Mouse (Mus musculus): ENCODE results near the gene 4930563M21Rik. TPM values are rescaled to one million over a fixed set of nuclear protein-coding genes. Genes with fewer than 3 reads are reported as not detected.
"Not testable (repeated sequence)": the region's sequence is repeated elsewhere in the genome, so short reads cannot be mapped to it uniquely, and the experiment has no call there.

Gene 4930563M21Rik
- polyA plus RNA-seq (2015; fragmentation: Nextera tagmentation; extraction: Ambion mirVana), result not detected in 2 replicates

DNA sequence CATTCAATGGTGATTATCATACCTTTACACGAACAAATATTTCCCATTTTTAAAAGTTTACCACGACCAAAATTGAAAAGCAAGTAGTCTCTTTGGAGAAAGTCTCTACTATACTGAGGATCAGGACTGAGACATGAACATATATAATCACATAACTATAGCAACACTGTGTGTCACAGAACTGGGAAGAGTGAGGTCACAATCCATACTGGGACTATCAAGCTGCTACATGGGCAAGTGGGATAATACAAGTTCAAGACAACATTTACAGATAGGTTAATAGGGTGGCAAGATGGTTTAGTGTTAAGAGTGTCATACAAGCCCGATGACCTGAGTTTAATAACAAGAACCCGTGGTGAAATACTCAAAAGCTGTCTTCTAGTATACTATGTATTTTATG lies at the start of gene 4930563M21Rik:
Gene 4930563M21Rik, minus strand, starts transcription at position 101 of the 400 bp plus-strand sequence.
- no peaks in the 10 kb centered on the region for H3K4me1 ChIP-seq
- H3K9me3 ChIP-seq, result no peaks in the 10 kb centered on the region
- H3K27me3 ChIP-seq, result no peaks in the 10 kb centered on the region
- 80% methylated on average over 4 of the region's 4 CpGs for WGBS
- no peak within 1 kb of the TSS for H3K4me3 ChIP-seq
- no peak within 1 kb of the TSS for H3K9ac ChIP-seq (replicated peaks)
- H3K36me3 ChIP-seq, result no peaks in the 10 kb centered on the region
- H3K4me2 ChIP-seq (replicated peaks), result no peak within 1 kb of the TSS
- H3K27ac ChIP-seq (replicated peaks), result no peak within 1 kb of the TSS
- ATAC-seq (replicated peaks), result no peak

- Histone ChIP-seq H3K9ac (replicated peaks) (no peak overlapping the region), H3K4me3 (no peak overlapping the region), H3K4me2 (replicated peaks) (no peak overlapping the region), H3K4me1 (no peaks in the 10 kb centered on the region), H3K27ac (replicated peaks) (no peak overlapping the region), H3K9me3 (no peaks in the 10 kb centered on the region), H3K27me3 (no peaks in the 10 kb centered on the region), H3K36me3 (peaks cover 71% of the 10 kb centered on the region)
- WGBS, result 94% methylated on average over 6 of the region's 6 CpGs
- no peak for ATAC-seq (replicated peaks)
Measured at GRCm38 (mm10) chr9:56056147-56056546, 45.8 kb upstream of the 4930563M21Rik start.

DNA sequence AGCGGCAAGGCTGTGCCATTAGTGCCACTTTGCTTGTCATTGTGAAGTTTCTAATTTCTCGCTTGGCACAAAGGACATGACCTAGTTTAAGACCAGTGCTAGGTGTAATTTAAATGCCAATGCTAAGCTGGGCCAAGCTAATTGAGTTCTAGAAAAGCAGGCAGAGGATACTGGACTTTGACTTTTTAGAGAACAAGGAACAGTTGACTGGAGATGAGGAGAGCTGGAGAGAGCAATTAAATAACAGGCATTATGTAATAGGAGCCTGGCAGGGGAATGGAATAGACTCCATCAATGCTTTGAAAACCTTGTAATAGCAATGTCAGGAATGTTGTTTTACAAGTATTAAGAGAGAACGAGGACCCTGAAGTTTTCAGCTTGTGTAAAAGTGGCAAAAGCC lies 43.4 kb upstream of the 4930563M21Rik start:
- Histone ChIP-seq H3K4me1 (peaks cover 3% of the 10 kb centered on the region; the same call in 1 of the 2 replicates), H3K9me3 (no peaks in the 10 kb centered on the region), H3K36me3 (peaks cover 55% of the 10 kb centered on the region), H3K4me2 (replicated peaks) (no peak overlapping the region), H3K9ac (replicated peaks) (no peak overlapping the region), H3K27ac (replicated peaks) (no peak overlapping the region), H3K4me3 (no peak overlapping the region), H3K27me3 (no peaks in the 10 kb centered on the region)
- ATAC-seq (replicated peaks), result no peak
- WGBS, result 45% methylated on average over 3 of the region's 3 CpGs

- H3K27ac ChIP-seq (replicated peaks), result peak overlapping the region; percentile 96
- no peaks in the 10 kb centered on the region for H3K27me3 ChIP-seq
- peak; percentile 79 for ATAC-seq (replicated peaks)
- peak overlapping the region; percentile 98 for H3K9ac ChIP-seq (replicated peaks)
- H3K4me1 ChIP-seq, result peaks cover 19% of the 10 kb centered on the region
- WGBS, result 0% methylated on average over 16 of the region's 16 CpGs
- peak overlapping the region; percentile 59 for H3K4me2 ChIP-seq (replicated peaks)
- H3K4me3 ChIP-seq, result peak overlapping the region; percentile 91
- peaks cover 22% of the 10 kb centered on the region for H3K36me3 ChIP-seq
- no peaks in the 10 kb centered on the region for H3K9me3 ChIP-seq
Measured at GRCm38 (mm10) chr9:56042181-56042621, 31.9 kb upstream of the 4930563M21Rik start.

- H3K9ac ChIP-seq (replicated peaks), result peak within 1 kb of the TSS; percentile 98
- ATAC-seq (replicated peaks), result peak; percentile 99
- under 1% methylated on average over 48 of the region's 49 CpGs for WGBS
- peaks cover 19% of the 10 kb centered on the region for H3K4me1 ChIP-seq
- H3K9me3 ChIP-seq, result no peaks in the 10 kb centered on the region
- no peaks in the 10 kb centered on the region for H3K27me3 ChIP-seq
- peak within 1 kb of the TSS; percentile 91 for H3K4me3 ChIP-seq
- peak within 1 kb of the TSS; percentile 59 for H3K4me2 ChIP-seq (replicated peaks)
- peaks cover 22% of the 10 kb centered on the region for H3K36me3 ChIP-seq
- H3K27ac ChIP-seq (replicated peaks), result peak within 1 kb of the TSS; percentile 96
Measured at GRCm38 (mm10) chr9:56041372-56042180, 31.2 kb upstream of the 4930563M21Rik start, which contains the start of gene Rcn2. Gene Rcn2, plus strand, starts transcription at chr9:56041845.

GRCm38 (mm10) chr9:56032219-56032618 lies 21.9 kb upstream of the 4930563M21Rik start:
- H3K27ac ChIP-seq (replicated peaks), result no peak overlapping the region
- H3K36me3 ChIP-seq, result no peaks in the 10 kb centered on the region
- H3K27me3 ChIP-seq, result no peaks in the 10 kb centered on the region
- WGBS, result 69% methylated on average over 3 of the region's 3 CpGs
- no peaks in the 10 kb centered on the region for H3K4me1 ChIP-seq
- H3K9ac ChIP-seq (replicated peaks), result no peak overlapping the region
- no peaks in the 10 kb centered on the region for H3K9me3 ChIP-seq
- no peak overlapping the region for H3K4me2 ChIP-seq (replicated peaks)
- ATAC-seq (replicated peaks), result no peak
- no peak overlapping the region for H3K4me3 ChIP-seq

- Histone ChIP-seq H3K4me2 (replicated peaks) (no peak overlapping the region), H3K36me3 (no peaks in the 10 kb centered on the region), H3K4me3 (no peak overlapping the region), H3K4me1 (no peaks in the 10 kb centered on the region), H3K9me3 (no peaks in the 10 kb centered on the region), H3K9ac (replicated peaks) (no peak overlapping the region), H3K27ac (replicated peaks) (no peak overlapping the region), H3K27me3 (no peaks in the 10 kb centered on the region)
- ATAC-seq (replicated peaks), result no peak
- 88% methylated on average over 16 of the region's 16 CpGs for WGBS
Measured at GRCm38 (mm10) chr9:56027292-56027691, 16.9 kb upstream of the 4930563M21Rik start.

- Histone ChIP-seq H3K4me2 (replicated peaks) (no peak overlapping the region), H3K27me3 (no peaks in the 10 kb centered on the region), H3K9ac (replicated peaks) (no peak overlapping the region), H3K4me1 (no peaks in the 10 kb centered on the region), H3K4me3 (no peak overlapping the region), H3K36me3 (no peaks in the 10 kb centered on the region), H3K9me3 (no peaks in the 10 kb centered on the region), H3K27ac (replicated peaks) (no peak overlapping the region)
- ATAC-seq (replicated peaks), result no peak
- 51% methylated on average over 2 of the region's 2 CpGs for WGBS
Measured at GRCm38 (mm10) chr9:56024772-56025171, 14.4 kb upstream of the 4930563M21Rik start.

DNA sequence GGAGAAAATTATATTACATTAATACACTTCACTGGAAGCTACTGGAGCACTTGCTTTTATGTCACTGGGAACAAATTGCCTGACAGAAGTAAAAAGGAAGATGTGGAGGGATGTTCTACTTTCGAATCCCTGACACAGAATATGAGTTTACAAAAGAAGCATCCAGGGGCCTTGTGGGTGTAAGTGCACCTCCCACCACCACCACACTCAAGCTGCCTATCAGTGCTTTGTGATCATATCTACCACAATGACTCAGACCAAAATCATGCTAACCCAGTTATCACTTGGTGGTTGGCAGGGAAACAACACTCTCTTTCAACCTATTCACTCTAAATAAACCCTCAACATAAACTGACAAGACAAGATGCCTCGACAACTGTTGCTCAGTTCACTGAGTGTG lies 5.7 kb downstream of the 4930563M21Rik start:
- not testable (repeated sequence) for H3K27ac ChIP-seq (replicated peaks); H3K27me3 ChIP-seq; H3K4me3 ChIP-seq

GRCm38 (mm10) chr9:55946819-55947218 lies 63.5 kb downstream of the 4930563M21Rik start:
- Histone ChIP-seq H3K9me3 (no peaks in the 10 kb centered on the region), H3K27me3 (no peaks in the 10 kb centered on the region), H3K4me3 (no peak overlapping the region), H3K36me3 (no peaks in the 10 kb centered on the region), H3K9ac (replicated peaks) (no peak overlapping the region), H3K27ac (replicated peaks) (no peak overlapping the region), H3K4me1 (no peaks in the 10 kb centered on the region), H3K4me2 (replicated peaks) (no peak overlapping the region)
- WGBS, result 26% methylated on average over 1 of the region's 1 CpGs
- no peak for ATAC-seq (replicated peaks)

More for the DNA sequence above, 5.7 kb downstream of the 4930563M21Rik start:
- not testable (repeated sequence) for H3K9me3 ChIP-seq; H3K9ac ChIP-seq (replicated peaks); ATAC-seq (replicated peaks); H3K4me1 ChIP-seq; H3K36me3 ChIP-seq; H3K4me2 ChIP-seq (replicated peaks)
- WGBS, result 73% methylated on average over 1 of the region's 2 CpGs

- ATAC-seq (replicated peaks), result no peak
- no peaks in the 10 kb centered on the region for H3K27me3 ChIP-seq
Measured at GRCm38 (mm10) chr9:55941356-55941755, 69.0 kb downstream of the 4930563M21Rik start.

DNA sequence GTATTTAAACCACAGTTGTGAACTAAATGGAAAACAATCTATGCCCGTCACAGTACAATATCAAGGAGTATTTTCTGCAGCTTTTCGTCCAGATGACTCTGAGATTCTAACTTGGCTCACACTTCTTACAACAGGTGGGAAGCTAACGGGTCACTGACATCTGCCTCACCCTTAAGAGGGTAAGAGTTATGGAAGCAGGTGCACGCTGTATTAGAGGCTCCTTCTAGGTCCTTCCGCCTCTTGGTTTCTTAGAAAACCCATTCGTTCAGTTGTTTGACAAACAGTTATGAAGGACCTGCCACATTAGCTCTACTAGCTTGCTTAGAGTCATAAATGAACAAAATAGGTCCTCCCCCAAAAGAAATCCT lies 71.7 kb downstream of the 4930563M21Rik start:
- Histone ChIP-seq H3K9ac (replicated peaks) (peak overlapping the region; percentile 89), H3K27ac (replicated peaks) (no peak overlapping the region), H3K4me1 (peaks cover 15% of the 10 kb centered on the region), H3K9me3 (no peaks in the 10 kb centered on the region), H3K36me3 (no peaks in the 10 kb centered on the region), H3K4me2 (replicated peaks) (peak overlapping the region; percentile 52), H3K4me3 (peak overlapping the region; percentile 77), H3K27me3 (no peaks in the 10 kb centered on the region)
- WGBS, result 55% methylated on average over 6 of the region's 6 CpGs
- ATAC-seq (replicated peaks), result peak; percentile 14; the same call in 1 of the 2 replicates

More at GRCm38 (mm10) chr9:55941356-55941755, 69.0 kb downstream of the 4930563M21Rik start:
- H3K4me3 ChIP-seq, result no peak overlapping the region
- no peak overlapping the region for H3K9ac ChIP-seq (replicated peaks)
- H3K36me3 ChIP-seq, result no peaks in the 10 kb centered on the region
- H3K9me3 ChIP-seq, result no peaks in the 10 kb centered on the region
- no peak overlapping the region for H3K4me2 ChIP-seq (replicated peaks)
- peaks cover 15% of the 10 kb centered on the region for H3K4me1 ChIP-seq
- no peak overlapping the region for H3K27ac ChIP-seq (replicated peaks)

Measured in forebrain, embryonic 15.5 days (tissue).